Mouse (Mus musculus) hindlimb bud, embryonic 11.5 days (tissue): ENCODE results near the gene Gm527.

ENCODE experiments used
- DNase-seq: peaks from one replicate; pipeline ENCODE4 v3.0.0-alpha.2; 2012; ENCODE audit warnings: low read depth, low spot score; ENCODE audit errors: extremely low spot score

Gene Gm527

DNA sequence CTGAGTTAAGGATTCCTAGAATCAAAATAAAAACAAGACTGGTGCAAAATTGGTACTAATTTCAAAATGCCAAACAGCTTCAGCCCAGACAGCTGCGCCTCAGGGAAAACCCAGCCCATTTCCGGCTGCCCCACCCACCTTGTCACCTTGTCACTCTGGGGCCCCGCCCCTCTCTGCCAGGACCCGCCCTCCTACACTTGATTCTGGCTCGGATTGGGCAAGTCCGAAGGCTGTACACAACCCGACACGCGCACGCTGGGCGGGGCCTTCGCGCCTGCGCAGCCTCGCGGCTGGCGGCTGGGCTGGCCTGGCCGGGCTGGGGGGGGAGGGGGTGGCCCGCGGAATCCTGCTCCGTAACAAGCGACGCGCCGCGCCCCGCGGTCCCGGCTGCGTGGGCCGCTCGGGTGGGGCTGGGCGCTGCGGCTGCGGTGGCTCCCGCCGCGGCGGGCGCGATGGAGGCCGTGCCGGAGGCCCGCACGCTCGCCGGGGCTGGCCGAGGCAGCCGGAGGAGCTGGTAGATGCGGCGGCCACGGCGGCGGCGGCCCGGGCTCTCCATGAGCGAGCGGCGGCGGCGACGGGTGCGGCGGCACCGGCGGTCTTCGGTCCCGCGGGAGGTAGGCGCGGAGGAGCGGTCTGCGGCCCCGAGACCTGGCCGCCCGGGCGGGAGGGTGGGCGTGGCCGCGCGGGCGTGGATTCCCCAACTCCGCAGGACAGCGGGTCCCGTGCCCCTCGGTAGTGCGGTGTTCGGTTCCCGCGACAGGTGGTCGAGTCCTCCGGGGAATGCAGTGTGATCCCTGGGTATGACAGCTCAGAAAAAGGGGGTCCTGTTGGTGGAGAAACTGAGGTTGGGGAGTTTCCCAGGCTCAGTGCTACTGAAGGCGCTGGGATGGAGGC lies at the start of gene Gm527:
Gm527 (plus strand) TSS at position 329 of the 894 bp plus-strand sequence.
- peak; percentile 41 for DNase-seq

GRCm38 (mm10) chr12:64871103-64871502 lies 46.6 kb upstream of the Gm527 start:
- no peak for DNase-seq

GRCm38 (mm10) chr12:64897060-64897730 lies 20.5 kb upstream of the Gm527 start:
- no peak for DNase-seq

DNA sequence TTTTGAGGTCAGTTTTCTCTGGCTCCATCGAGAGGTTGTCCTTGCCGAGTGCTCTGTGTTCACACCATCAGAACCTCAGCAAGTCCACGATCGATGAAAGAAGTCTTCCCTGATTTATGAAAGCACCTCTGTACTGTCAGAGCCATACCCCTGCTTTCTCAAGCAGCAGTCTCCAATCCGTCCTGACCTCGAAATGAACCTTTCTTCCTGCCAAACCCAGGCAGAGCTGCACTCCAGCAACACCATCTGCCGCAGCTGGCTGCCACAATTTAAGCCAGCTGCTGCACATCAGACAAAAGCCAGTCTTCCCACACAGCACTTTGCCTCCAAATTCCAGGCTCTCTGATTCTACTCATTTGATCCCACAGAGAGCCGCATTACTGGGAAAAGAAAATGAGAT lies 15.2 kb upstream of the Gm527 start:
- DNase-seq, result peak; percentile 39

- DNase-seq, result no peak
Measured at GRCm38 (mm10) chr12:64903186-64903585, 14.5 kb upstream of the Gm527 start.

GRCm38 (mm10) chr12:64912996-64913395 lies 4.7 kb upstream of the Gm527 start:
- DNase-seq, result no peak

- DNase-seq, result no peak
Measured at GRCm38 (mm10) chr12:64916735-64917134, 971 bp upstream of the Gm527 start.

DNA sequence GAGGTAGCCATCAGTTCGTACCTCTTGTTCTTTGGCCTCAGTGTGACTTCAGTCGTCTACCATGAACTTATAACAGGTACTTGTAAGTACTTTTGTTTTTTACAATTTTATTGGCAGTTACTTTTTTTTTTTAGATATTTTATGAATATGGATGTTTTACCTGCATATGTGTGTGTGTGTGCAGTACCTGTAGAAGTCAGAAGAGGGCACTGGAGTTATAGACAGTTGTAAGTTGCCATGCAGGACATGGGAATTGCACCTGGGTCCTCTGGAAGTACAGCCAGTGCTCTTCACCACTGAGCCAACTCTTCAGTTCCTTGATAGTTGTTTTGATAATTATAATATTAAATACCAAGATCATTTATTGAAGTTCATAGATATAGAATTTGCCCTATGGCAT lies 19.8 kb downstream of the Gm527 start:
- no peak for DNase-seq

DNA sequence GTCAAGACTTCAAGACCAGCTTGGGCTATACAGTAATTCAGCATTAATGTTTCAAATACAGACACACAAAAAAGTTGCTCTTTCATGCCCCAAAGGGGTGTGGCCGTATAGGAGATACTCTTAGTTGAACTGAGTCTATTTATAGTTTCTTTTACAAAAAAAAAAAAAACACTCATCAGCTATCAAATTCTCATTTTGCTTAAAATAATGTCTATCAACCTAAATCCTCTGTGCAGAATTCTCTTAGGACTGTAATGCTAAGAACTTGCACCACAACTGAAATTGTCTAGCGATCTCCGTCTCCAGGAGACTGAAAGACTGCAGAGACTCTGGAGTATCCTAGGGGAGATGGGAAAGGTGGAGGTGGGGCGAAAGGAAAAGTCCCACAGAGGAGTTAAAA lies 46.9 kb downstream of the Gm527 start:
- no peak for DNase-seq

GRCm38 (mm10) chr12:64965124-64966026 lies 47.7 kb downstream of the Gm527 start, which contains the start of the genes Klhl28 and Togaram1:
Klhl28 (minus strand) TSS chr12:64965534.
Togaram1 (plus strand) TSS chr12:64965804.
- peak; percentile 96 for DNase-seq

DNA sequence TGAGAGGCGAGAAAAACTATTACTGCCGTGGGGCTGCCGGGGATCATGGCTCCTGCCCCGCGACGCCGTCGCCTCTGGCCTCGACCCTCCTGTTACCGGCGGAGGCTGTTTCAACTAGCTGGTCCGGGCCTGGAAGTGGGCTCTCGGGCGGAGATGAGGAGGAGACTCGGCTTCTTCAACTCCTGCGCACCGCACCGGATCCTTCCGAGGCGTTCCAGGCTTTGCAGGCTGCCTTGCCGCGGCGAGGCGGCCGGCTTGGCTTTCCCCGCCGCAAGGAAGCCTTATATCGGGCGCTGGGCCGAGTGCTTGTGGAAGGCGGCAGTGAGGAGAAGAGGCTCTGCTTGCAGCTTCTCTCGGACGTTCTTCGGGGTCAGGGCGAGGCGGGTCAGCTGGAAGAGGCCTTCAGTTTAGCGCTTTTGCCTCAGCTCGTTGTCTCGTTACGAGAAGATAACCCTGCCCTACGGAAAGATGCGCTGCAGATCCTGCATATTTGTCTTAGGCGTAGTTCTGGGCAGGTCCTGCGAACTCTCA lies 48.5 kb downstream of the Gm527 start:
- no peak for DNase-seq

GRCm38 (mm10) chr12:64966652-64967435 lies 49.1 kb downstream of the Gm527 start:
- no peak for DNase-seq

GRCm38 (mm10) chr12:64967470-64967869 lies 49.8 kb downstream of the Gm527 start:
- no peak for DNase-seq

DNA sequence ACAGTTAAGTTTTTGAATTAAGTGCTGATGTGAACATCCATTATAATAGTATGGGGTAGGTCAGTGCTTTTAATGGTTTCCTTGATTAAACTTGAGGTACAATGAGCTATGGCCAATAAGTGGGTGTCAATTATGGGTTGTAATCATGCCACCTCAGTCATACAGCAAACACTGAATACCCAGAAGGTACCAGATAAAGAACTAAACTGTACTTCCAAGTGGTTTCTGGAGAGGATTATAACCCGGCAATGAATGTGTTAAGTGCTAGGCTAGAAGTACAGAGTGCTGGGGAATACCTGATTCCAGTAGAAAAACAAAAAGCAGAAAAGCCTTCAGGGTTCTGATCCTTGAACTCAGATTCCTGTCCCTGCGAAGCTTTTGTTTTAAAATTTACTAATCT lies 50.4 kb downstream of the Gm527 start:
- no peak for DNase-seq

GRCm38 (mm10) chr12:64971399-64971798 lies 53.7 kb downstream of the Gm527 start:
- no peak for DNase-seq

GRCm38 (mm10) chr12:64972063-64972462 lies 54.4 kb downstream of the Gm527 start:
- no peak for DNase-seq
